Mouse (Mus musculus): ENCODE measurements around the gene 3110082J24Rik. TPM values are rescaled to one million over a fixed set of nuclear protein-coding genes. Genes with fewer than 3 reads are reported as not detected.
"Not testable (repeated sequence)": the region's sequence is repeated elsewhere in the genome, so short reads cannot be mapped to it uniquely, and the experiment has no call there.

Gene 3110082J24Rik
- polyA plus RNA-seq, 1 experiment from 2014 or later = not detected

DNA sequence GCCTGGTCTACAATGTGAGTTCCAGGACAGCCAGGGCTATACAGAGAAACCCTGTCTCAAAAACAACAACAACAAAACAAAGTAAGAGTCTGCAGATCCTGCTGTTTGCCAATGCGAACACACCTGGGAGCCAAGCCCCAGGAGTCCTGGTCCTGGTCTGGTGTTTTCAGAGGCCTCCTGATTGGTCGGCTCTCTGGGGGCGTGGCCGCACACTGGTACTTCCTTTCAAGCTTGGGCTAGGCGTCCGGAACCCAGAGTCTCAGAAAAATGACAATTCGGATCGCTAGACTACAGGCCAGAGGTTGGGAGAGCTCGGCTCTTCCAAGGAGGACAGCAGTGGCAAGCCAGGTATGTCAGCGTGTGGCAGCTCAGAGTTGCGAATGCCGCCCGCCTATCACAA is 13.2 kb downstream of the 3110082J24Rik start:
- Histone ChIP-seq H3K27me3 (replicated peaks; ENCODE audit: control insufficient read depth, insufficient read depth, low read length) (no peaks in the 10 kb centered on the region), H3K36me3 (ENCODE audit: control insufficient read depth, insufficient read depth) (no peaks in the 10 kb centered on the region), H3K9me3 (ENCODE audit: control insufficient read depth) (no peaks in the 10 kb centered on the region), H3K9ac (ENCODE audit: low read depth, low read length) (no peak overlapping the region), H3K4me2 (replicated peaks; ENCODE audit: low read depth) (no peak overlapping the region), H3K4me3 (ENCODE audit: low read depth, low read length) (no peak overlapping the region), H3K27ac (ENCODE audit: low read depth, low read length) (no peak overlapping the region), H3K4me1 (replicated peaks; ENCODE audit: control insufficient read depth, insufficient read depth, low read length) (no peaks in the 10 kb centered on the region)
- 52% methylated on average over 13 of the region's 13 CpGs for WGBS
- TF ChIP-seq CTCF (IDR thresholded peaks at IDR 0.05; ENCODE audit: low read depth) = no peak
- no peak for ATAC-seq

- no peaks in the 10 kb centered on the region for H3K27me3 ChIP-seq (replicated peaks; ENCODE audit: control insufficient read depth, insufficient read depth, low read length)
- H3K4me1 ChIP-seq (replicated peaks; ENCODE audit: control insufficient read depth, insufficient read depth, low read length) = no peaks in the 10 kb centered on the region
- peak; percentile 45 for TF ChIP-seq CTCF (IDR thresholded peaks at IDR 0.05; ENCODE audit: low read depth)
- H3K9ac ChIP-seq (ENCODE audit: low read depth, low read length) = peak within 1 kb of the TSS; percentile 70
- peak within 1 kb of the TSS; percentile 65; the same call in 1 of the 2 replicates for H3K27ac ChIP-seq (ENCODE audit: low read depth, low read length)
- WGBS = 1% methylated on average over 45 of the region's 45 CpGs
- peaks cover 22% of the 10 kb centered on the region for H3K36me3 ChIP-seq (ENCODE audit: control insufficient read depth, insufficient read depth)
- peak within 1 kb of the TSS; percentile 69 for H3K4me3 ChIP-seq (ENCODE audit: low read depth, low read length)
- peak; percentile 85 for ATAC-seq
- peak within 1 kb of the TSS; percentile 77 for H3K4me2 ChIP-seq (replicated peaks; ENCODE audit: low read depth)
- H3K9me3 ChIP-seq (ENCODE audit: control insufficient read depth) = no peaks in the 10 kb centered on the region
These were observed 32.8 kb downstream of the 3110082J24Rik start, which contains the start of gene Tyms for GRCm38 (mm10) chr5:30072825-30073821. TSS of gene Tyms (minus strand) at chr5:30073617.

DNA sequence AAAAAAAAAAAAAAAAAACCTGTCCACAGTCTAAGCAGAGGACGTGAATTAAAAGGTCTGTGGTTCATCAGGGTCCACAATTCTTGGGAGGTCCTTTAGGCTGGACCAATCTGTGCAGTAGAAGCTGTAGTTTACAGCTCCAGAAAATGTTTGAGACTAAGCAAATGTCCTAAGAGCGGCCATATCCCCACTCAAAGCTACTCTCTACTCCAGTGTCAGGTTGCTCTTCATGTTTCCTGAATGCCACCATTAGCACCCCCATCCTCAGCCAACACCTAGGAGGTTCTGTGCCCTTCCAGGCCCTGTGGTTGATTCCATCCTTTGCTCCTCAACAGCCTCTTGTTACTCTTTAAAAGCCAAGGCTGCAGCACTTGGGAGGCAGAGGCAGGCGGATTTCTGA is 33.5 kb downstream of the 3110082J24Rik start:
- H3K4me2 ChIP-seq (replicated peaks; ENCODE audit: low read depth) = peak overlapping the region; percentile 77
- 35% methylated on average over 3 of the region's 3 CpGs for WGBS
- H3K27me3 ChIP-seq (replicated peaks; ENCODE audit: control insufficient read depth, insufficient read depth, low read length) = no peaks in the 10 kb centered on the region
- H3K9ac ChIP-seq (ENCODE audit: low read depth, low read length) = peak overlapping the region; percentile 70; the same call in 1 of the 2 replicates
- H3K4me1 ChIP-seq (replicated peaks; ENCODE audit: control insufficient read depth, insufficient read depth, low read length) = no peaks in the 10 kb centered on the region
- H3K4me3 ChIP-seq (ENCODE audit: low read depth, low read length) = peak overlapping the region; percentile 69
- H3K27ac ChIP-seq (ENCODE audit: low read depth, low read length) = no peak overlapping the region
- H3K9me3 ChIP-seq (ENCODE audit: control insufficient read depth) = no peaks in the 10 kb centered on the region
- TF ChIP-seq CTCF (IDR thresholded peaks at IDR 0.05; ENCODE audit: low read depth) = no peak
- ATAC-seq = no peak
- peaks cover 28% of the 10 kb centered on the region for H3K36me3 ChIP-seq (ENCODE audit: control insufficient read depth, insufficient read depth)

DNA sequence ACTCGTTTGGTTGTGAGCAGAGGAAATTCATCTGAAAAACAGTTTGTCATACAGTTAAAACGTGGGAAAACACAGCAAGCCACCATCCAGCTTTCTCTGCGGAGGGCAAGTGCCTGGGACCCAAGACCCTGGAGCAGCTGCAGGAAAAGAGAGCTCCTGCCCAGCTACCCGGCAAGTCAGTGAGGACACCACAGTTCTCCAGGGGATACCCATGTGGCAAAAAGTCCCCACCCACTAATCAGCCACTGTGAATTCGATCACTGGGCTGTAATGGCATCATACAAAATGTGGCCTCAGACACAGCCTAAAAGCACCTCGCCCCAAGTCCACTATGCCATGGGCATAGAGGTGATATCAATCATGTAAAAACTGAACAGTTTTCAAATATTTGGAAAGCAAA is 34.2 kb downstream of the 3110082J24Rik start:
- Histone ChIP-seq H3K9ac (ENCODE audit: low read depth, low read length) (no peak overlapping the region), H3K27me3 (replicated peaks; ENCODE audit: control insufficient read depth, insufficient read depth, low read length) (no peaks in the 10 kb centered on the region), H3K27ac (ENCODE audit: low read depth, low read length) (no peak overlapping the region), H3K4me2 (replicated peaks; ENCODE audit: low read depth) (peak overlapping the region; percentile 77; the same call in 1 of the 2 replicates), H3K4me3 (ENCODE audit: low read depth, low read length) (no peak overlapping the region), H3K4me1 (replicated peaks; ENCODE audit: control insufficient read depth, insufficient read depth, low read length) (no peaks in the 10 kb centered on the region), H3K36me3 (ENCODE audit: control insufficient read depth, insufficient read depth) (peaks cover 29% of the 10 kb centered on the region), H3K9me3 (ENCODE audit: control insufficient read depth) (no peaks in the 10 kb centered on the region)
- no peak for ATAC-seq
- TF ChIP-seq CTCF (IDR thresholded peaks at IDR 0.05; ENCODE audit: low read depth) = no peak
- WGBS = 67% methylated on average over 6 of the region's 6 CpGs

DNA sequence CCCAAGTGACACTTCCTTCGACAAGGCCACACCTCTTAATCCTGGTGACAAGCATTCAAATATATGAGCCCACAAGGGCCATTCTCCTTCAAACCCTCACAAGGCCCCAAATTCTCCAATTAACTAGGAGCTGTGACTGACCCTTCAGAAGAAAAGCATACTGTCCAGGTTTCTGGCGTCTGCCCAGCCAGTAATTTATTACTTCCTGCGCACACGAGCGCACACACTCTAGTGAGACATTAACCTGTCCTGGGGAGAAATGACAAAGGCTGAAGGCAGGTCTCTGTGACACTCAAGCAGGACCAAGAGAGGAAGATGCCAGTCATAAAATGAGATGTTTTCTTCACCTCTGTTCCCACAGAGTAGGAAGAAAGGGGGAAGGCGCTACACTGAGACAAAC is 38.2 kb downstream of the 3110082J24Rik start:
- WGBS = 52% methylated on average over 6 of the region's 6 CpGs
- Histone ChIP-seq H3K4me2 (replicated peaks; ENCODE audit: low read depth) (no peak overlapping the region), H3K36me3 (ENCODE audit: control insufficient read depth, insufficient read depth) (peaks cover 38% of the 10 kb centered on the region), H3K9me3 (ENCODE audit: control insufficient read depth) (no peaks in the 10 kb centered on the region), H3K9ac (ENCODE audit: low read depth, low read length) (no peak overlapping the region), H3K4me3 (ENCODE audit: low read depth, low read length) (no peak overlapping the region), H3K27ac (ENCODE audit: low read depth, low read length) (no peak overlapping the region), H3K27me3 (replicated peaks; ENCODE audit: control insufficient read depth, insufficient read depth, low read length) (no peaks in the 10 kb centered on the region), H3K4me1 (replicated peaks; ENCODE audit: control insufficient read depth, insufficient read depth, low read length) (no peaks in the 10 kb centered on the region)
- no peak for TF ChIP-seq CTCF (IDR thresholded peaks at IDR 0.05; ENCODE audit: low read depth)
- ATAC-seq = no peak

GRCm38 (mm10) chr5:30059607-30060006 is 46.3 kb downstream of the 3110082J24Rik start:
- H3K9me3 ChIP-seq (ENCODE audit: control insufficient read depth); H3K4me1 ChIP-seq (replicated peaks; ENCODE audit: control insufficient read depth, insufficient read depth, low read length); H3K27me3 ChIP-seq (replicated peaks; ENCODE audit: control insufficient read depth, insufficient read depth, low read length); ATAC-seq; H3K4me2 ChIP-seq (replicated peaks; ENCODE audit: low read depth); H3K4me3 ChIP-seq (ENCODE audit: low read depth, low read length); H3K27ac ChIP-seq (ENCODE audit: low read depth, low read length); H3K9ac ChIP-seq (ENCODE audit: low read depth, low read length): not testable (repeated sequence)
- H3K36me3 ChIP-seq (ENCODE audit: control insufficient read depth, insufficient read depth) = peaks cover 20% of the 10 kb centered on the region
- 74% methylated on average over 5 of the region's 5 CpGs for WGBS
